Mouse (Mus musculus): ENCODE results near the gene Olfr1137. TPM values are rescaled to one million over a fixed set of nuclear protein-coding genes. Genes with fewer than 3 reads are reported as not detected.

Olfr1137 gene
- not detected for polyA plus RNA-seq (2014; fragmentation: Illumina TruSeq; extraction: RNeasy Lipid Tissue Mini Kit (QIAGEN cat#74804); ENCODE audit: insufficient read depth, low read depth, low replicate concordance)

DNA sequence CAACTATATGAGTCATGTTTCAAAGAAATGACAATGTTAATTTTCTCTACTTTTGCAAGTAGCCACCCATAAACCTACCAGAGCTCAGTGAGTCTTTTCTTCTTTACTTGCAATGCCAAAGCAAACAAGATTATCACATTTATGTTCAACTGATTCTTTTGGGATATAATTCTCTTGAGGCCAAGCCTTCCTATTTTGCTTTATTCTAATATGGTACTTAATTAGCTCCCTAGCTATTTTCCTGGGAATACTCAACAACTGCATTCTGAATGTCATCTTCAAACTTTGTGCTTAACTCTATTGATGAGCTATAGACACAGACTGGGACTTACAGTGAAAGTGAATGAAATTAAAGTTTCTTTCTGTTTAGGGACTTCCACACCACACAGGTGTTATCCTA is at the start of gene Olfr1137:
TSS of gene Olfr1137 (minus strand) at position 101 of the 400 bp plus-strand sequence.

DNA sequence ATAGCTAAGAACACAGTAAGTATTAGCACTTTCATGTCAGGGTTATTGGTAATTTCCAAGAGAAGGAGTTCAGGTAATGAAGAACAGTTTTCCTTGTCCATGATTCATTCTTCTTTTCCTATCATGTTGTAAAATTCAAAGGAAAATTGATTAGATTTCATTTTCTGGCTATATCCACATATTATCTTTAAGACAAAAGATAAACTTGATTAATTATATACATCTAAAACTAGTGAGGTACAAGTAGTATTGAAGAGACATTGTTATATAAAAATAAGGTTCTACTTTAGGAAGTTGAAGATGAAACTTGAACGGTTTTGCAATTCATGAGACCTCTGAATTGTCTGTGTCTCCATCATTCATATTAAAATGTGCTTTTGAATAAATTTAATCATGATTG is 40.9 kb upstream of the Olfr1137 start, which contains the start of gene Olfr1141:
TSS of gene Olfr1141 (minus strand) at position 101 of the 400 bp plus-strand sequence.

DNA sequence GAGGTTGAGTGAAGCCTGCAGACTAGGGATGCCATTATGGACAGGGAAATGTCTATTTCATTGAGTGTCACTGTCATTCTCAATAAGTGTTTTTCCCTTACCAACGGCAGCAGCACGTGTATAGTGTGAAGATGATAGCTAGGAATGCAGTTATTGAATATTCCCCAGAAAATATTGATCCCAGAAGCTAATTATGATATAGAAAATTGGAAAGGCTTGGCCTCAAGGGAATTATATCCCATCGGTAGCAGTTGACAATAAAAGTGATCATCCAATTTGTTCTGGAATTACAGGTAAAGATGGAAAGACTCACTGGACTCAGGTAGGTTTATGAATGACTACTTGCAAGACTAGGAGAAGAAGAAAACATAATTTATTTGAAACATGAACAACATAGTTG is 30.5 kb upstream of the Olfr1137 start, which contains the start of gene Olfr1140:
TSS of gene Olfr1140 (plus strand) at position 301 of the 400 bp plus-strand sequence.

DNA sequence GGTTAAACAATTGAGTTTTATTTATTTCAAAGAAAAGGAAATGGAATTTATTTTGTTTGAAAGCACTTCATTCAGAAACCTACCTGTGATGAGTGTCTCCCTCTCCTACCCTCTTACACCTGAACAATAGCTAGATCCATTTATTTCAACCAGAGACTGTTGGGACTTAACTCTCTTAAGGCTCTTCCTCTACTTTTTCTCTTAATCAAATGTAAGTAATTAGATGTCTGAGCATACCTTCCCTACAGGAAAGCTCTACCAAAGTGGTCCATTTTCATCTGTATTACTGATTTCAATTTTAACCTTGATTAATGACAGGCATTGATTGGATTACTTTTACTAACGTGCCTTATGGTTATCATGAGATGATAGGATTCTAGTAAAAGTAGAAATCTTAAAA is 26.9 kb upstream of the Olfr1137 start, which contains the start of gene Olfr1138:
TSS of gene Olfr1138 (minus strand) at position 101 of the 400 bp plus-strand sequence.

DNA sequence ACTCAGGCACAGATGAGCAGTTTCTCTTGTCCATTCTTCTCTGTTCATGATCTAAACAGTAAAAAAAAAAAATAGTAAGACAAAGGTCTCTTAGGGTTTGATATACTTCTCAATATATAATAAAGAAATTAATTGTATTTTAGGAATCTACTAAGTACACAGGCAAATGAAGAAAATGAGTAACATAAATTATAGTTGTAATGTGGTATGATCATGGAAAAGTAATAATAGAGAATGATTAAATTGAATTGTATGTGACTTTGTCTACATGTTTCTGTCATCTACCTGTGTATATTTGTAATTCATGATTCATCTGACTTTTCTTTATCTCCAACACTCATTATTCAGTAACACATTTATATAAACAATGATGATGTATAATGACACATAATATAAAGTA is 19.1 kb downstream of the Olfr1137 start, which contains the start of gene Olfr1136:
TSS of gene Olfr1136 (minus strand) at position 101 of the 400 bp plus-strand sequence.

DNA sequence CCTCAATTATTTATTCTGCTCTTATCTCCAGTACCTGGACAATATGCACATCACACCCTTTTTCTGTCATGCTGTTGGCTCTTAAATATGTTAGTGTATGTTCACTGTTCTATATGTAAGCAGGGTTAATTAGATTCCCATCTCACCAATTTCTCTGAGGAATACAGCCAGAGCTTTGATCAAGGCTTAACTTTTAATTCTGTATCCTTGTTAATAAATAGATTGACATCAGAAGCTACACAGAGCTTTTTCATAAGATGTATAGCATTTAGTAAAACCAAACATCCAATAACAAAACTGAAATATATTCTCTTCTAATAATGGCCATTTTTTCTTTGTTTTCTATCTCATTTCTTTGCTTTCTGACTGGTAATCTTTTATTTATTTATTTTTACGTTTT is 39.4 kb downstream of the Olfr1137 start, which contains the start of gene Olfr1135:
TSS of gene Olfr1135 (minus strand) at position 101 of the 400 bp plus-strand sequence.

Other genes with a start within 250 kb of the Olfr1137 start
- not detected for gene Pramel7, start 216.1 kb downstream of the Olfr1137 start, polyA plus RNA-seq (2014; fragmentation: Illumina TruSeq; extraction: RNeasy Lipid Tissue Mini Kit (QIAGEN cat#74804); ENCODE audit: insufficient read depth, low read depth, low replicate concordance)
- gene Pramel6, start 206.6 kb downstream of the Olfr1137 start, polyA plus RNA-seq (2014; fragmentation: Illumina TruSeq; extraction: RNeasy Lipid Tissue Mini Kit (QIAGEN cat#74804); ENCODE audit: insufficient read depth, low read depth, low replicate concordance) = not detected
- gene Olfr153, start 181.4 kb downstream of the Olfr1137 start, polyA plus RNA-seq (2014; fragmentation: Illumina TruSeq; extraction: RNeasy Lipid Tissue Mini Kit (QIAGEN cat#74804); ENCODE audit: insufficient read depth, low read depth, low replicate concordance) = not detected
- not detected for gene Olfr1128, start 167.6 kb downstream of the Olfr1137 start, polyA plus RNA-seq (2014; fragmentation: Illumina TruSeq; extraction: RNeasy Lipid Tissue Mini Kit (QIAGEN cat#74804); ENCODE audit: insufficient read depth, low read depth, low replicate concordance)
- gene Olfr1129, start 139.3 kb downstream of the Olfr1137 start, polyA plus RNA-seq (2014; fragmentation: Illumina TruSeq; extraction: RNeasy Lipid Tissue Mini Kit (QIAGEN cat#74804); ENCODE audit: insufficient read depth, low read depth, low replicate concordance) = not detected
- not detected for gene Olfr1130, start 107.0 kb downstream of the Olfr1137 start, polyA plus RNA-seq (2014; fragmentation: Illumina TruSeq; extraction: RNeasy Lipid Tissue Mini Kit (QIAGEN cat#74804); ENCODE audit: insufficient read depth, low read depth, low replicate concordance)
- not detected for gene Olfr1131, start 86.1 kb downstream of the Olfr1137 start, polyA plus RNA-seq (2014; fragmentation: Illumina TruSeq; extraction: RNeasy Lipid Tissue Mini Kit (QIAGEN cat#74804); ENCODE audit: insufficient read depth, low read depth, low replicate concordance)
- not detected for gene Olfr1132, start 75.6 kb downstream of the Olfr1137 start, polyA plus RNA-seq (2014; fragmentation: Illumina TruSeq; extraction: RNeasy Lipid Tissue Mini Kit (QIAGEN cat#74804); ENCODE audit: insufficient read depth, low read depth, low replicate concordance)
- gene Olfr1133, start 65.8 kb downstream of the Olfr1137 start, polyA plus RNA-seq (2014; fragmentation: Illumina TruSeq; extraction: RNeasy Lipid Tissue Mini Kit (QIAGEN cat#74804); ENCODE audit: insufficient read depth, low read depth, low replicate concordance) = not detected
- gene Olfr1134, start 54.7 kb downstream of the Olfr1137 start, polyA plus RNA-seq (2014; fragmentation: Illumina TruSeq; extraction: RNeasy Lipid Tissue Mini Kit (QIAGEN cat#74804); ENCODE audit: insufficient read depth, low read depth, low replicate concordance) = not detected
- gene Olfr1135, start 39.5 kb downstream of the Olfr1137 start, polyA plus RNA-seq (2014; fragmentation: Illumina TruSeq; extraction: RNeasy Lipid Tissue Mini Kit (QIAGEN cat#74804); ENCODE audit: insufficient read depth, low read depth, low replicate concordance) = not detected
- gene Olfr1136, start 19.2 kb downstream of the Olfr1137 start, polyA plus RNA-seq (2014; fragmentation: Illumina TruSeq; extraction: RNeasy Lipid Tissue Mini Kit (QIAGEN cat#74804); ENCODE audit: insufficient read depth, low read depth, low replicate concordance) = not detected
- gene Olfr1138, start 26.8 kb upstream of the Olfr1137 start, polyA plus RNA-seq (2014; fragmentation: Illumina TruSeq; extraction: RNeasy Lipid Tissue Mini Kit (QIAGEN cat#74804); ENCODE audit: insufficient read depth, low read depth, low replicate concordance) = not detected
- not detected for gene Olfr1140, start 30.6 kb upstream of the Olfr1137 start, polyA plus RNA-seq (2014; fragmentation: Illumina TruSeq; extraction: RNeasy Lipid Tissue Mini Kit (QIAGEN cat#74804); ENCODE audit: insufficient read depth, low read depth, low replicate concordance)
- gene Olfr1141, start 40.8 kb upstream of the Olfr1137 start, polyA plus RNA-seq (2014; fragmentation: Illumina TruSeq; extraction: RNeasy Lipid Tissue Mini Kit (QIAGEN cat#74804); ENCODE audit: insufficient read depth, low read depth, low replicate concordance) = not detected
- not detected for gene Olfr152, start 66.3 kb upstream of the Olfr1137 start, polyA plus RNA-seq (2014; fragmentation: Illumina TruSeq; extraction: RNeasy Lipid Tissue Mini Kit (QIAGEN cat#74804); ENCODE audit: insufficient read depth, low read depth, low replicate concordance)
- not detected for gene Olfr1143, start 87.4 kb upstream of the Olfr1137 start, polyA plus RNA-seq (2014; fragmentation: Illumina TruSeq; extraction: RNeasy Lipid Tissue Mini Kit (QIAGEN cat#74804); ENCODE audit: insufficient read depth, low read depth, low replicate concordance)
- not detected for gene Olfr1145, start 96.6 kb upstream of the Olfr1137 start, polyA plus RNA-seq (2014; fragmentation: Illumina TruSeq; extraction: RNeasy Lipid Tissue Mini Kit (QIAGEN cat#74804); ENCODE audit: insufficient read depth, low read depth, low replicate concordance)
- gene Olfr1148, start 117.4 kb upstream of the Olfr1137 start, polyA plus RNA-seq (2014; fragmentation: Illumina TruSeq; extraction: RNeasy Lipid Tissue Mini Kit (QIAGEN cat#74804); ENCODE audit: insufficient read depth, low read depth, low replicate concordance) = not detected
- gene Olfr1150-ps1, start 130.8 kb upstream of the Olfr1137 start, polyA plus RNA-seq (2014; fragmentation: Illumina TruSeq; extraction: RNeasy Lipid Tissue Mini Kit (QIAGEN cat#74804); ENCODE audit: insufficient read depth, low read depth, low replicate concordance) = not detected
- gene Olfr1151, start 142.7 kb upstream of the Olfr1137 start, polyA plus RNA-seq (2014; fragmentation: Illumina TruSeq; extraction: RNeasy Lipid Tissue Mini Kit (QIAGEN cat#74804); ENCODE audit: insufficient read depth, low read depth, low replicate concordance) = not detected
- gene Olfr1152, start 153.3 kb upstream of the Olfr1137 start, polyA plus RNA-seq (2014; fragmentation: Illumina TruSeq; extraction: RNeasy Lipid Tissue Mini Kit (QIAGEN cat#74804); ENCODE audit: insufficient read depth, low read depth, low replicate concordance) = not detected
- not detected for gene Olfr1153, start 181.8 kb upstream of the Olfr1137 start, polyA plus RNA-seq (2014; fragmentation: Illumina TruSeq; extraction: RNeasy Lipid Tissue Mini Kit (QIAGEN cat#74804); ENCODE audit: insufficient read depth, low read depth, low replicate concordance)
- not detected for gene Olfr1154, start 192.0 kb upstream of the Olfr1137 start, polyA plus RNA-seq (2014; fragmentation: Illumina TruSeq; extraction: RNeasy Lipid Tissue Mini Kit (QIAGEN cat#74804); ENCODE audit: insufficient read depth, low read depth, low replicate concordance)
- gene Olfr1155, start 232.0 kb upstream of the Olfr1137 start, polyA plus RNA-seq (2014; fragmentation: Illumina TruSeq; extraction: RNeasy Lipid Tissue Mini Kit (QIAGEN cat#74804); ENCODE audit: insufficient read depth, low read depth, low replicate concordance) = not detected
- not detected for gene Olfr1156, start 239.9 kb upstream of the Olfr1137 start, polyA plus RNA-seq (2014; fragmentation: Illumina TruSeq; extraction: RNeasy Lipid Tissue Mini Kit (QIAGEN cat#74804); ENCODE audit: insufficient read depth, low read depth, low replicate concordance)

Measured in lung, adult 10 weeks (tissue).